Mouse (Mus musculus): ENCODE results near the gene Chchd1.
A peak's percentile ranks its signal among the peaks of the same experiment; 100 is the strongest.

- TF ChIP-seq CTCF (IDR thresholded peaks at IDR 0.05; ENCODE audit: insufficient read depth, low read depth, low read length) (no peak), POLR2A (IDR thresholded peaks at IDR 0.05; ENCODE audit: insufficient read depth, low read depth, low read length) (peak; percentile 55)
Observed at GRCm38 (mm10) chr14:20707201-20708190, 4.7 kb downstream of the Chchd1 start, which contains the start of gene Zswim8.
